Mouse (Mus musculus) myocyte (in vitro differentiated cells): Measurements from ENCODE around the gene Adgrv1. TPM values are rescaled to one million over a fixed set of nuclear protein-coding genes. Genes with fewer than 3 reads are reported as not detected.

Experiments used
- H3K27me3 ChIP-seq: one replicate; pipeline ENCODE4 v1.6.1; 2011; ENCODE audit not compliant: control insufficient read depth, insufficient read depth, insufficient read length
- H3K36me3 ChIP-seq: one replicate; pipeline ENCODE4 v1.6.1; 2011; ENCODE audit not compliant: control insufficient read depth, insufficient read depth
- H3K4me2 ChIP-seq: one replicate; pipeline ENCODE4 v1.6.1; 2011; ENCODE audit warnings: low read depth, control low read depth
- H3K4me3 ChIP-seq: one replicate; pipeline ENCODE4 v1.5.1; 2011; ENCODE audit warnings: mild to moderate bottlenecking, control low read depth, moderate library complexity
- H3K79me2 ChIP-seq: one replicate; pipeline ENCODE4 v1.6.1; 2011; ENCODE audit not compliant: control insufficient read depth, insufficient read depth
- H3ac ChIP-seq: one replicate; pipeline ENCODE4 v1.6.1; 2011; ENCODE audit not compliant: control insufficient read depth, insufficient read length
- CEBPB ChIP-seq: IDR thresholded peaks from 2 replicates; pipeline ENCODE4 v1.6.1; 2011; ENCODE audit warnings: mild to moderate bottlenecking, moderate library complexity; ENCODE audit not compliant: poor library complexity, insufficient read depth, severe bottlenecking
- E2F4 ChIP-seq: IDR thresholded peaks from one replicate; pipeline ENCODE4 v1.6.1; 2011; ENCODE audit warnings: mild to moderate bottlenecking, control low read depth, moderate library complexity; ENCODE audit not compliant: insufficient read depth
- MAX ChIP-seq: IDR thresholded peaks from one replicate; pipeline ENCODE4 v1.6.1; 2011; ENCODE audit warnings: low read depth, mild to moderate bottlenecking, control low read depth
- MYOD1 ChIP-seq, 3 experiments: IDR thresholded peaks; one replicate each; pipeline ENCODE4 v1.6.1; 2011; ENCODE audit warnings: control low read depth in 2 of 3, low read depth in 2 of 3, mild to moderate bottlenecking in 2 of 3, moderate library complexity in 1 of 3; ENCODE audit not compliant: insufficient read length in 2 of 3, control insufficient read depth in 1 of 3
- MYOG ChIP-seq, 3 experiments: IDR thresholded peaks; one replicate each; pipeline ENCODE4 v1.6.1; 2011; ENCODE audit warnings: control low read depth in 2 of 3, low read depth in 2 of 3, mild to moderate bottlenecking in 2 of 3; ENCODE audit not compliant: insufficient read length in 2 of 3, control insufficient read depth in 1 of 3, insufficient read depth in 1 of 3
- POLR2A ChIP-seq: IDR thresholded peaks from one replicate; pipeline ENCODE4 v1.6.1; 2011; ENCODE audit warnings: low read depth, mild to moderate bottlenecking, control low read depth, moderate library complexity; ENCODE audit not compliant: insufficient read length
- POLR2AphosphoS2 ChIP-seq: IDR thresholded peaks from one replicate; pipeline ENCODE4 v1.6.1; 2011; ENCODE audit warnings: low read depth, control low read depth; ENCODE audit not compliant: insufficient read length
- REST ChIP-seq: IDR thresholded peaks from one replicate; pipeline ENCODE4 v1.6.1; 2011; ENCODE audit warnings: mild to moderate bottlenecking, control low read depth, moderate library complexity; ENCODE audit not compliant: insufficient read depth, insufficient read length
- SRF ChIP-seq: IDR thresholded peaks from one replicate; pipeline ENCODE4 v1.6.1; 2011; ENCODE audit warnings: low read depth; ENCODE audit not compliant: control insufficient read depth, insufficient read length
- TCF12 ChIP-seq: IDR thresholded peaks from one replicate; pipeline ENCODE4 v1.6.1; 2011; ENCODE audit warnings: mild to moderate bottlenecking, control low read depth; ENCODE audit not compliant: poor library complexity, insufficient read depth, severe bottlenecking
- TCF3 ChIP-seq: IDR thresholded peaks from one replicate; pipeline ENCODE4 v1.6.1; 2011; ENCODE audit warnings: low read depth, control low read depth; ENCODE audit not compliant: insufficient read length
- USF1 ChIP-seq: IDR thresholded peaks from one replicate; pipeline ENCODE4 v1.6.1; 2011; ENCODE audit warnings: low read depth, mild to moderate bottlenecking, control low read depth, moderate library complexity
- polyA plus RNA-seq: library from polyadenylated mRNA; unstranded; fragments of >200 nt; fragmentation: generic; extraction: Trizol; gene quantifications from one replicate; pipeline ENCODE4 v1.2.1, GENCODE M21; 2012; ENCODE audit warnings: missing spikeins

Adgrv1 gene
- polyA plus RNA-seq, 1 experiment, result 0.04 TPM

DNA sequence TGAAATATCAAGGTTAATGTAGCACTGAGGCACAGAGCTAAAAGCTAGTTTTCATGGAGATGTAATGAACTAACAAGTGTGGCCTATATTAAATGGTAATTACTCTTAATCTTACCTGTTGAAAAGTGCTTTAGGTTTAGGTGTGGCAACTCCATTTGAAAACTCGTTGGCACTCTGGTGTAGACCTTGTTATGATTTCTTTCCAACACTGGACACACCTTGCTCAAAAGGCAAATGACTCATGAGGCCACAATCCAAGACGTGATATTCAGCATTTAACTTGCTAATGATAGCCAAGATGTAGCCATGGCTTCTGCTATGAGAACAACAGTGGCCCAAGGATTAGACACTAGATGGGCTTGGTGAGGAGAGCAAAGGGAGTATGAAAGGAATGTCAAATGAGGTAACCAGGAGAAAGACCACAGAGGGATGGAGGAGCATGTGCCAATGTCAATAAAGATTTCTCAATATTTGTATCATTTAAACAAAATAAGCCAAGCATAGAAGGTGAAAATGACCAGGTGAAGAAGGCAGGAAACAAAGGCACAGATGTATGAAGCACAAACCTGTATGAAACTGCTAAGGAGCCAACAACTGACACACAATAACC is 289.9 kb downstream of the Adgrv1 start:
- no peaks in the 10 kb centered on the region for H3K79me2 ChIP-seq
- no peaks in the 10 kb centered on the region for H3K27me3 ChIP-seq
- no peak overlapping the region for H3K4me3 ChIP-seq
- no peaks in the 10 kb centered on the region for H3K36me3 ChIP-seq
- no peak overlapping the region for H3K4me2 ChIP-seq
- TF ChIP-seq MAX (no peak), USF1 (no peak), CEBPB (no peak), POLR2A (no peak), POLR2AphosphoS2 (no peak), MYOG (IDR thresholded peaks at IDR 0.05; ENCODE audit: control insufficient read depth in 1 of 3, insufficient read depth in 1 of 3, insufficient read length in 2 of 3, low read depth in 2 of 3) (no peak), SRF (no peak), MYOD1 (IDR thresholded peaks at IDR 0.05; ENCODE audit: control insufficient read depth in 1 of 3, insufficient read length in 2 of 3, low read depth in 2 of 3) (no peak), REST (no peak), TCF12 (no peak), TCF3 (no peak), E2F4 (no peak)
- no peak overlapping the region for H3ac ChIP-seq

DNA sequence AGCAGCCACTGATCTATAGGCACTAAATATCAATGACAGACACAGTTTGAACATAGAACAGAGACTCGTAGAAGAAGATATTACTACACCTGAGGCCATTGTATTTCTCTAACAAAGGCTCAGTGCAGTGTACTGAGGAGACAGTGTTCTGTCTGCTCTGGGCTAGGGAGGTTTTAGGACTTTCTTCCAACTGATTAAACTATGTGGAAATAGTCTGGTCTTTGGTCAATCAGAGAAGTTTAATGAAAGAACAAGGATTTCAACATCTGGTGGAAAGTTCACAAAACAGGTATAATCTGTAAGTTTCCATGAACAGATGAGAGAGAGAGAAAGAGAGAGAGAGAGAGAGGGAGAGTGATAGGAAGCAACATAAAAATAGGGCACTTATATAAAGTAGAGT is 297.7 kb downstream of the Adgrv1 start:
- no peaks in the 10 kb centered on the region for H3K36me3 ChIP-seq
- TF ChIP-seq MAX (no peak), TCF12 (no peak), TCF3 (no peak), USF1 (no peak), MYOD1 (IDR thresholded peaks at IDR 0.05; ENCODE audit: control insufficient read depth in 1 of 3, insufficient read length in 2 of 3, low read depth in 2 of 3) (no peak), MYOG (IDR thresholded peaks at IDR 0.05; ENCODE audit: control insufficient read depth in 1 of 3, insufficient read depth in 1 of 3, insufficient read length in 2 of 3, low read depth in 2 of 3) (no peak), SRF (no peak)
- H3K27me3 ChIP-seq, result no peaks in the 10 kb centered on the region
- H3K4me2 ChIP-seq, result no peak overlapping the region
- no peaks in the 10 kb centered on the region for H3K79me2 ChIP-seq
- H3ac ChIP-seq, result no peak overlapping the region
- no peak overlapping the region for H3K4me3 ChIP-seq

DNA sequence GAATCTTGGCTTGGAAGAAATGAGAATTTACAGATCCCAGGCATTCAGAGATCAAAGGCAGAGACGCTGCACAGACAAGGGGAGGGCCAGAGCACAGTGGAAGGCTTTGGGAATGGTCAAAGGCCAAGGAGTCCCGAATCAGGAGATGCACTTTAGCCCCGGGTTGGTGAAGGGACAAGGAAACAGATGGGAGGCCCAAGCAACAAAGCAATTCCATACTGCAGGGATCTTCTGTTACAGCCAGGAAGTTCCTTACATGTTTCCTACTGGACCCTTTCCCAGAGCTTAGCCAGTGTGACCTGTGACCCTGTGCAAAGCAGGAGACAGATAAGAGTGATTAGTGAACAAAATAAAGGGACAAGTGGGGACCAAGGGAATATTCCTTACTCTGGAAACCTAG is 300.9 kb downstream of the Adgrv1 start:
- TF ChIP-seq POLR2AphosphoS2 (no peak), REST (no peak), MYOG (IDR thresholded peaks at IDR 0.05; ENCODE audit: control insufficient read depth in 1 of 3, insufficient read depth in 1 of 3, insufficient read length in 2 of 3, low read depth in 2 of 3) (no peak), POLR2A (no peak), TCF3 (no peak), SRF (no peak)
- Histone ChIP-seq H3K4me3 (no peak overlapping the region), H3K36me3 (no peaks in the 10 kb centered on the region), H3K79me2 (no peaks in the 10 kb centered on the region), H3K27me3 (no peaks in the 10 kb centered on the region), H3ac (no peak overlapping the region), H3K4me2 (no peak overlapping the region)

DNA sequence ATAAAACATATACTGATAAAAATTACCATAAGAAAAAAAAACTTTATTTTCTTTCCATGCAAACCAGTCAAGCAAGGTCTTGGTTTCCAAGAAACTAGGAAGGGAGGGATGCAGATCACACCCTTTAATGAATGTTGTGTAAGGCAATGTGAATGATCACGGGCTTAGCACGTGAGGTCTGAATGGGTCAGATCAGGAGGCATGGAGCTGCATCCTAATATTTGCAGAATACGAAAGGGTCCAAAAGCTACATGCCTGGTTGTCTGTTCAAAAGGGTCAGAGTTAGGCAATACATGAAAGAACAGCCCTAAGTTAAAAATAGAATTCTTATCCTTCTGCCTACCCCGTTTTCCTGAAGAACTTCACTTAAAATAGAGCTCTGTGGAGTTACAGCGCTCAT is 303.2 kb downstream of the Adgrv1 start:
- no peaks in the 10 kb centered on the region for H3K79me2 ChIP-seq
- H3K4me3 ChIP-seq, result no peak overlapping the region
- H3K4me2 ChIP-seq, result no peak overlapping the region
- H3K27me3 ChIP-seq, result no peaks in the 10 kb centered on the region
- H3ac ChIP-seq, result no peak overlapping the region
- TF ChIP-seq POLR2A (no peak), USF1 (no peak)
- H3K36me3 ChIP-seq, result no peaks in the 10 kb centered on the region

DNA sequence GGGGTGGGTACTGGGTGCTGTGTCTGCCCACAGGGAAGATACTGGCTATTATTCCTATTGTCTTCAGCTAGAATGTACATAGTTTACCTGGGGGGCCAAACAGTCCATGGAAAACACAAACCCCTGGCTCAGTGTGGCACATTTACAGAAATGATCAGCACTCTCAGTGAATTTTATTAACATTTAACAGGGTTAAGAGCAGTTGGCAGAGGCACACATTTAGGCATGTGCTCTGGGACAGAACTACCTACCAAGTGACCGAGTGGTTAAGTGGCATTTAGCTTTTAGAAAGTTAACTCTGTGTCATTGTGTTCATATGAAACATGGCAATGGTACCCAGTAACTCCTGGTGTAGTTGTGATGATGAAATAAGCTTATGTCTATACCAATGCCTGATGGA is 304.8 kb downstream of the Adgrv1 start:
- no peaks in the 10 kb centered on the region for H3K36me3 ChIP-seq
- no peaks in the 10 kb centered on the region for H3K79me2 ChIP-seq
- no peak for TF ChIP-seq USF1
- no peak for TF ChIP-seq TCF3
- no peak for TF ChIP-seq POLR2AphosphoS2
- H3K4me2 ChIP-seq, result no peak overlapping the region
- no peaks in the 10 kb centered on the region for H3K27me3 ChIP-seq
- H3ac ChIP-seq, result no peak overlapping the region
- no peak overlapping the region for H3K4me3 ChIP-seq

GRCm38 (mm10) chr13:81325606-81326215 is 307.2 kb downstream of the Adgrv1 start:
- Histone ChIP-seq H3K79me2 (no peaks in the 10 kb centered on the region), H3K4me2 (no peak overlapping the region), H3K36me3 (no peaks in the 10 kb centered on the region), H3ac (no peak overlapping the region), H3K4me3 (no peak overlapping the region), H3K27me3 (no peaks in the 10 kb centered on the region)
- TF ChIP-seq MAX (no peak), E2F4 (no peak), CEBPB (no peak), USF1 (no peak), MYOD1 (IDR thresholded peaks at IDR 0.05; ENCODE audit: control insufficient read depth in 1 of 3, insufficient read length in 2 of 3, low read depth in 2 of 3) (no peak), TCF3 (no peak), MYOG (IDR thresholded peaks at IDR 0.05; ENCODE audit: control insufficient read depth in 1 of 3, insufficient read depth in 1 of 3, insufficient read length in 2 of 3, low read depth in 2 of 3) (no peak), POLR2A (no peak), POLR2AphosphoS2 (no peak), REST (no peak), TCF12 (no peak), SRF (no peak)
